Mouse (Mus musculus) megakaryocyte, adult 5-6 weeks (primary cell): ENCODE measurements around the gene Cyp1a2. TPM values are rescaled to one million over a fixed set of nuclear protein-coding genes. Genes with fewer than 3 reads are reported as not detected.
"Not testable (repeated sequence)": the region's sequence is repeated elsewhere in the genome, so short reads cannot be mapped to it uniquely, and the experiment has no call there.

Source experiments
- ATAC-seq: 2 replicates; pipeline ENCODE4 v1.8.0; 2016; ENCODE audit warnings: mild to moderate bottlenecking, inconsistent platforms; ENCODE audit not compliant: poor library complexity, severe bottlenecking
- total RNA-seq, 2 experiments: library from RNA; stranded (forward) in 1 of 2; stranded (reverse) in 1 of 2; fragments of 153-499, 151-499 nt in 1 of 2; fragments of 221-1000, 200-1000 nt in 1 of 2; gene quantifications; 2 replicates each; pipeline versions ENCODE4 v1.2.3 to v1.2.4; 2015 to 2017

The Cyp1a2 gene
- total RNA-seq (2015): not detected in 2 replicates
- not detected in 2 replicates for total RNA-seq (2017)

- no peak for ATAC-seq
Measured at GRCm38 (mm10) chr9:57683520-57683919, at the start of gene Cyp1a2. Gene Cyp1a2 (minus strand): TSS chr9:57683703.

- no peak for ATAC-seq
Measured at GRCm38 (mm10) chr9:57728312-57728711, 44.8 kb upstream of the Cyp1a2 start.

GRCm38 (mm10) chr9:57724701-57725100 lies 41.2 kb upstream of the Cyp1a2 start:
- no peak for ATAC-seq

GRCm38 (mm10) chr9:57723796-57724195 lies 40.3 kb upstream of the Cyp1a2 start:
- no peak for ATAC-seq

GRCm38 (mm10) chr9:57723315-57723715 lies 39.8 kb upstream of the Cyp1a2 start:
- peak; percentile 98 for ATAC-seq

- ATAC-seq: no peak
Measured at GRCm38 (mm10) chr9:57722371-57722770, 38.9 kb upstream of the Cyp1a2 start.

GRCm38 (mm10) chr9:57720736-57721135 lies 37.2 kb upstream of the Cyp1a2 start:
- no peak for ATAC-seq

GRCm38 (mm10) chr9:57718408-57718807 lies 34.9 kb upstream of the Cyp1a2 start:
- no peak for ATAC-seq

GRCm38 (mm10) chr9:57712194-57712593 lies 28.7 kb upstream of the Cyp1a2 start:
- no peak for ATAC-seq

- not testable (repeated sequence) for ATAC-seq
Measured at GRCm38 (mm10) chr9:57710214-57710613, 26.7 kb upstream of the Cyp1a2 start.

GRCm38 (mm10) chr9:57708720-57709274 lies 25.3 kb upstream of the Cyp1a2 start:
- peak; percentile 53 for ATAC-seq

- ATAC-seq: peak; percentile 98
Measured at GRCm38 (mm10) chr9:57708068-57708719, 24.7 kb upstream of the Cyp1a2 start, which contains the start of gene Edc3. Gene Edc3 (plus strand): TSS chr9:57708540.

- no peak for ATAC-seq
Measured at GRCm38 (mm10) chr9:57706496-57706895, 23.0 kb upstream of the Cyp1a2 start.

GRCm38 (mm10) chr9:57698466-57699150 lies 15.1 kb upstream of the Cyp1a2 start:
- ATAC-seq: no peak

GRCm38 (mm10) chr9:57697380-57697779 lies 13.9 kb upstream of the Cyp1a2 start:
- ATAC-seq: no peak

- no peak for ATAC-seq
Measured at GRCm38 (mm10) chr9:57696380-57697285, 13.1 kb upstream of the Cyp1a2 start.

- no peak for ATAC-seq
Measured at GRCm38 (mm10) chr9:57694108-57694507, 10.6 kb upstream of the Cyp1a2 start.

- no peak for ATAC-seq
Measured at GRCm38 (mm10) chr9:57688606-57689005, 5.1 kb upstream of the Cyp1a2 start.

GRCm38 (mm10) chr9:57688158-57688557 lies 4.7 kb upstream of the Cyp1a2 start:
- peak; percentile 43; the same call in 1 of the 2 replicates for ATAC-seq

GRCm38 (mm10) chr9:57687751-57688150 lies 4.2 kb upstream of the Cyp1a2 start, which contains the start of gene Cyp1a1:
Gene Cyp1a1 (plus strand): TSS chr9:57687928.
- ATAC-seq: no peak

GRCm38 (mm10) chr9:57686011-57686410 lies 2.5 kb upstream of the Cyp1a2 start:
- ATAC-seq: no peak
